Mouse (Mus musculus): ENCODE data around the gene Syk.

- TF ChIP-seq POLR2A (IDR thresholded peaks at IDR 0.05; ENCODE audit: insufficient read depth, low read length) (no peak), CTCF (IDR thresholded peaks at IDR 0.05; ENCODE audit: low read depth, low read length) (no peak)
Observed at GRCm38 (mm10) chr13:52619482-52619881, 36.5 kb downstream of the Syk start.

Measured in ES-Bruce4 (cell line).